Mouse (Mus musculus): Measurements from ENCODE around the gene Sfxn1. TPM values are rescaled to one million over a fixed set of nuclear protein-coding genes. Genes with fewer than 3 reads are reported as not detected.

Sfxn1 gene
- polyA plus RNA-seq, 1 experiment from 2014 or later: 89.2 TPM

- Histone ChIP-seq H3K27ac (no peak overlapping the region), H3K4me2 (replicated peaks) (no peak overlapping the region), H3K4me3 (replicated peaks; ENCODE audit: low read length) (no peak overlapping the region), H3K9ac (no peak overlapping the region), H3K36me3 (replicated peaks; ENCODE audit: control insufficient read depth, insufficient read depth) (no peaks in the 10 kb centered on the region), H3K27me3 (ENCODE audit: control insufficient read depth, insufficient read depth, low read length) (no peaks in the 10 kb centered on the region), H3K9me3 (ENCODE audit: control insufficient read depth, low read length) (no peaks in the 10 kb centered on the region), H3K4me1 (replicated peaks; ENCODE audit: control insufficient read depth, insufficient read depth, low read length) (peaks cover 10% of the 10 kb centered on the region; the same call in 1 of the 2 replicates)
- 79% methylated on average over 1 of the region's 1 CpGs for WGBS
- DNase-seq (ENCODE audit: low spot score): no peak
- ATAC-seq (ENCODE audit: low FRiP score): no peak
Measured at GRCm38 (mm10) chr13:54147328-54147727, 75.7 kb downstream of the Sfxn1 start.

GRCm38 (mm10) chr13:54152421-54152820 lies 80.8 kb downstream of the Sfxn1 start:
- H3K4me1 ChIP-seq (replicated peaks; ENCODE audit: control insufficient read depth, insufficient read depth, low read length): no peaks in the 10 kb centered on the region
- no peaks in the 10 kb centered on the region for H3K27me3 ChIP-seq (ENCODE audit: control insufficient read depth, insufficient read depth, low read length)
- no peak overlapping the region for H3K4me3 ChIP-seq (replicated peaks; ENCODE audit: low read length)
- H3K9ac ChIP-seq: no peak overlapping the region
- ATAC-seq (ENCODE audit: low FRiP score) (no peak), DNase-seq (ENCODE audit: low spot score) (no peak)
- no peak overlapping the region for H3K4me2 ChIP-seq (replicated peaks)
- no peaks in the 10 kb centered on the region for H3K36me3 ChIP-seq (replicated peaks; ENCODE audit: control insufficient read depth, insufficient read depth)
- H3K9me3 ChIP-seq (ENCODE audit: control insufficient read depth, low read length): no peaks in the 10 kb centered on the region
- WGBS: 96% methylated on average over 1 of the region's 1 CpGs
- no peak overlapping the region for H3K27ac ChIP-seq

- Histone ChIP-seq H3K9ac (no peak overlapping the region), H3K27ac (no peak overlapping the region), H3K4me1 (replicated peaks; ENCODE audit: control insufficient read depth, insufficient read depth, low read length) (no peaks in the 10 kb centered on the region), H3K4me3 (replicated peaks; ENCODE audit: low read length) (no peak overlapping the region), H3K4me2 (replicated peaks) (0 out of 2 replicates have a peak overlapping the region, but pooled peaks have one; percentile 2), H3K9me3 (ENCODE audit: control insufficient read depth, low read length) (no peaks in the 10 kb centered on the region), H3K36me3 (replicated peaks; ENCODE audit: control insufficient read depth, insufficient read depth) (no peaks in the 10 kb centered on the region), H3K27me3 (ENCODE audit: control insufficient read depth, insufficient read depth, low read length) (no peaks in the 10 kb centered on the region)
- no peak for DNase-seq (ENCODE audit: low spot score)
- no peak for ATAC-seq (ENCODE audit: low FRiP score)
- WGBS: 55% methylated on average over 7 of the region's 7 CpGs
Measured at GRCm38 (mm10) chr13:54152911-54153310, 81.2 kb downstream of the Sfxn1 start.

GRCm38 (mm10) chr13:54153672-54154218 lies 82.1 kb downstream of the Sfxn1 start:
- 20% methylated on average over 9 of the region's 9 CpGs for WGBS

GRCm38 (mm10) chr13:54155822-54156221 lies 84.2 kb downstream of the Sfxn1 start:
- 92% methylated on average over 2 of the region's 2 CpGs for WGBS
- DNase-seq (ENCODE audit: low spot score) (no peak), ATAC-seq (ENCODE audit: low FRiP score) (no peak)
- no peak overlapping the region for H3K27ac ChIP-seq
- H3K27me3 ChIP-seq (ENCODE audit: control insufficient read depth, insufficient read depth, low read length): no peaks in the 10 kb centered on the region
- no peak overlapping the region for H3K9ac ChIP-seq
- no peak overlapping the region for H3K4me2 ChIP-seq (replicated peaks)
- no peak overlapping the region for H3K4me3 ChIP-seq (replicated peaks; ENCODE audit: low read length)
- no peaks in the 10 kb centered on the region for H3K9me3 ChIP-seq (ENCODE audit: control insufficient read depth, low read length)
- H3K4me1 ChIP-seq (replicated peaks; ENCODE audit: control insufficient read depth, insufficient read depth, low read length): peaks cover 13% of the 10 kb centered on the region
- no peaks in the 10 kb centered on the region for H3K36me3 ChIP-seq (replicated peaks; ENCODE audit: control insufficient read depth, insufficient read depth)

More at GRCm38 (mm10) chr13:54153672-54154218, 82.1 kb downstream of the Sfxn1 start:
- Histone ChIP-seq H3K9ac (no peak overlapping the region), H3K27me3 (ENCODE audit: control insufficient read depth, insufficient read depth, low read length) (no peaks in the 10 kb centered on the region), H3K4me3 (replicated peaks; ENCODE audit: low read length) (no peak overlapping the region), H3K4me2 (replicated peaks) (no peak overlapping the region), H3K36me3 (replicated peaks; ENCODE audit: control insufficient read depth, insufficient read depth) (no peaks in the 10 kb centered on the region), H3K4me1 (replicated peaks; ENCODE audit: control insufficient read depth, insufficient read depth, low read length) (peaks cover under 1% of the 10 kb centered on the region; the same call in 1 of the 2 replicates), H3K9me3 (ENCODE audit: control insufficient read depth, low read length) (no peaks in the 10 kb centered on the region), H3K27ac (no peak overlapping the region)
- DNase-seq (ENCODE audit: low spot score) (no peak), ATAC-seq (ENCODE audit: low FRiP score) (no peak)

Other genes starting within 250 kb of the Sfxn1 start
- gene Drd1, start 16.2 kb upstream of the Sfxn1 start, polyA plus RNA-seq (2014; fragmentation: Nextera tagmentation; extraction: Ambion mirVana): 1.3 and 1.6 TPM in 2 replicates
- gene Hrh2, start 120.3 kb downstream of the Sfxn1 start, polyA plus RNA-seq (2014; fragmentation: Nextera tagmentation; extraction: Ambion mirVana): 0.76 and 0.90 TPM in 2 replicates